Mouse (Mus musculus) cerebellum, adult 2 months (tissue): Measurements from ENCODE around the gene Rbms3.

Experiments
- CTCF ChIP-seq: fragments of 200-500 bp; IDR thresholded peaks from 2 replicates; pipeline ENCODE4 v1.5.1; 2011; ENCODE audit warnings: low read depth, mild to moderate bottlenecking, control low read depth, low read length, moderate library complexity, borderline replicate concordance; ENCODE audit not compliant: insufficient read depth
- POLR2A ChIP-seq: fragments of 200-500 bp; IDR thresholded peaks from 2 replicates; pipeline ENCODE4 v1.6.1; 2011; ENCODE audit warnings: low read length, control low read depth, borderline replicate concordance; ENCODE audit not compliant: insufficient read depth

DNA sequence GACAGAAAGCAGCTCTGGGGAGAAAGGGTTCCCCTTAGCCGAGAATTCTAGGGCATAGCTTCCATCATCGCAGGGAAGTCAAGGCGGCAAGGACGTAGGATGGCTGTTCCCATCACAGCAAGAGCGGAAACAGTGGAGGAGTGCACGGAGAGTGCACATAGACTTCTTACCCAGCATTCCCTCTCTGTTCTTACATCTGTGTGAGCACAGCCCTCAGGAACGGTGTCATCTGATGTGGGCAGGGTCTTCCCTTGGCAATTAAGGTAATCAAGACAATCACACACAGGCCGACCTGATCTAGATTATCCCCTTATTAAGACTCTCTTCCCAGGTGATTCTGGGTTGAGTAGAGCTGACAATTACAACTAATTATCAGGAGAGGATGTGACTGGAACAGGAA lies 689.0 kb downstream of the Rbms3 start:
- TF ChIP-seq CTCF: no peak
- no peak for TF ChIP-seq POLR2A
